Mouse (Mus musculus): ENCODE measurements around the gene Meltf.

Gene Meltf

DNA sequence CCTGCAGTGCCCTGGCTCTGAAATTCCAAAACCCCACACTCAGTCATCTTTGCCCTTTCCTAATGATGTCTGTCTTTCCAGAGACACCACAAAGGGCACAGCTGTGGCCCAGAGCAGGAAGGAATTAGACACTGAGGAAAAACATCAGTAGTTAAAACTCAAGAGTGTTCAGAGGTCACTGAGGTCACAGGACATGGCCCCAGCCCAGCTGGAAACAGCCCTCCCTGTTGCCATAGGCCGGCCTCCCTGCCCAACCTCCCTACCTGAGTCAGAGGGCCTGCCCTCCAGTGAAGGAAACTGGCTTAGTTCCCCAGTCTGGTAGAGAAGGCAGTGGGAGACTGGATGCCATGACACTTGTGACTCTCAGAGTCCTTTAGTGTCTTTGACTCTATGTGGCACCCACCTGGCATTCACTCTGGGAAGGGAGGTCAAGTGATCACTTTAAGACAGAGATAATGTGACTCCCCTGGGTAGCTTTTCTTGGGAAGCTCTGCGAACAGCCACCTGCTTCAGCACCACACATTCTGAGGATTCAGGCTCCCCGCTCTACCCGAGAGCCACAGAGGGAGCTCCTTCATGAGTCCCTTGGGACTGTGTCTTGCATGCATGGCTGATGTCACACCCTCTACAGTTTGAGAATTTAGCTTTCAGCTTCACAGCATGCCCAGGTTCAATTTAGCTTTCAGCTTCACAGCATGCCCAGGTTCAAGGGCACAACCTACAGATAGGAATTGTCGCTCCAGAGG is 15.0 kb downstream of the Meltf start:
- DNase-seq (ENCODE audit: low spot score): no peak

DNA sequence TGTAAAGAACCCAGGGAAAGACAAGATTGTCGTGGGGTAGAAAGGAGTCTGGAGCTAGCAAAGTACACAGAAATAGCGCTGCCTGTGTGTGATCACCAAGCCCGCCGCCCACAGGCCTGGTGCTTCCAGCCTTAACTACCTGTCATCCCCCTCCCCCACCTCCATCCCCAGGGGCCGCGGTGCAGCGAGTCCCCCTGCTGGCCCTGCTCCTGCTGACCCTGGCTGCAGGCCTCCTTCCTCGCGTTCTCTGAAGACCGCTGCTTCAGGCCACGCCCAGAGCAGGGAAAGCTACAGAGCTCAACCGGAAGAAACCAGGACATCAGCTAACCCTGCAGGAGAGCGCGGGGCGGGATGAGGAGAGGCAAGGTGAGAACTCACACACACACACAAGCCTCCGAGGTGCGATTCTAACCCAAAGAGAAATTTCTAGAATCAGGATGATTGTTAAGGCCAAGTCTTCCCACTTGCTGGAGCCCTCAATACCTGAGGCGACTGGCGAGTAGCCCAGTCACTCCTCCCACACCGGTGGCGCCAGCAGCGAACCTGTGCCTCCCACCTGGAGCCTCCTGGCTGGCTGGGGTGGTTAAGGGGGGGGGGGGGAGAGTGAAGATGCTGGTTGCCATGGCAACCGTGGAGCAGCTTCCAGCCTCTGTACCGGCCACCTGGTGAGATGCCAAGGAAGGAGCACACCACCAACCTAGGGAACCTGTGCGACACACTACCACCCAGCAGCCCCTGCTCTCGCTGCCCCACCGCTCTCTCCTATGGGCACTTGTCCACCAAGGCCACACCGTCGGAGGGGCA is 18.6 kb downstream of the Meltf start:
- DNase-seq (ENCODE audit: low spot score): peak; percentile 31

DNA sequence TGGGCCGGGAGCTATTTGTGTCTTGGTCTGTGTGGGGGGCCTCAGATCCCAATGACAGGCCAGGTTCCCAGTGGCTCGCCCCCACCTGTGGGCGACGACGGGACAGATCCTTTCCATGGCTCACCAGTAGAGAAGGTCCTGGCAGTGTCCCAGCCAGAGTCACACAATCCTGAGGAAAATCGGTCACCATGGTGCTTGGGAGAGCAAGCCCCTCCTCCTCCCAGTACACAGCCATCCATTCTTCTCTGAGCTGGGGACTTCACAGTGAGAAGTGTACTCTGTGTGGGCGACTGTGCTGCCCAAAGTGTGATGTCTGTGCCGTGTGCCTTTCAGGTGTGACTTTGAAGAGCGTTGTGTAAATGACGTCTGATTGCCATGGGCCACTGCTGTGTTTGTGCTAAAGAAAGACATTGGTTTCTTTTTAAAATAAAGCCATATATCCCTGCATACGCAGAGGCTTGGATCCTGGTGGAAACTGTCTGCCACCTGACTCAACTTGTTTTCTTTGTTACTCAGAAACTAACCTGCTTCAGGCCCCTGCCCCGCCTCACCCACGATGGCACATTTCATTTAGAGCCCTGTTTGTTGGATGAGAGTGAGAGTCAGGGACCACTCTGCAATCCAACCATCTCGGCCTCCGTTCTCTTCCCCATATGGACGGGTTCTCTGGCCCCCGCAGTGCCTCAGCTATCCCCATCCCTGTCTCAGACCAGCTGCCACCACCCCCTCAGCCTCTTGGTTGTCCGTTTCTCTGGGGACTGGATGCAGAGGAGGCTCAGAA is 20.1 kb downstream of the Meltf start:
- DNase-seq (ENCODE audit: low spot score): no peak

DNA sequence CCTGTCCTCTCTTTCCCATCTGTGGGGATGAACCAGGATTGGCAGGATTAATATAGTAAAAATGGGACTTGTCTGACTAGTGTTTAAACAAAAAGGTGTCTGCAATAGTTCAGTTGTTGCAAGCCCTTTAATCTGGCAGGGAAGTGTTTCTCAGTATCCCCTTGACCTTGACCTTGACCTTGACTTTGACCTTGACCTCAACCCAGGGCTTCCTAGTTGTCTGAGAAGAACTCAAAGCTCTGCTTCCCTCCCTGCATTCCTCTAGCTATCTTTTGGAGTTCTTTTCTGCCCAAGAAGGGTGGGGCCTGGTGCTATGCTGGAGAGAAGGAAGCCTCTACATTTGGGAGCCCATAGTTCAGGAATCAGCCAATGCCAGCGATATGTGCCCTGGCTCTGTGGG is 23.3 kb downstream of the Meltf start:
- no peak for DNase-seq (ENCODE audit: low spot score)

DNA sequence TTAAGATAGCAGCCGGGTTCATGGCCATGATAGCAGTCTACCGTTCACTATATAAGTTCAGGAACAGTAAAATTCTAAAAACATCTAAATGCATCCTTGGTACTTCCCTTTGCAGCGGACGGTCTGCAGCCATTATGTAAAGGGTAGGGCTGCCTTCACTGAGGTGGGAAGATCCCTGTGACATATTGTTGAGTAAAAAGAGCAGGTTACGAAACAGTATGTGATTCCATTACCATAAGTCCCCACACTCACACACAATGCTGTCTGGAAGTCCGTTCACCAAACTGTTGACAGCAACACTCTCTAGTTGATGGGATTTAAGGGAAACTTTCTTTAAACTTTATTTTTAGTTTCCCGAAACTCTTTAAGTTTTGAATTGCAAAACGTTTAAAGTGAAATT is 24.6 kb downstream of the Meltf start:
- no peak for DNase-seq (ENCODE audit: low spot score)

DNA sequence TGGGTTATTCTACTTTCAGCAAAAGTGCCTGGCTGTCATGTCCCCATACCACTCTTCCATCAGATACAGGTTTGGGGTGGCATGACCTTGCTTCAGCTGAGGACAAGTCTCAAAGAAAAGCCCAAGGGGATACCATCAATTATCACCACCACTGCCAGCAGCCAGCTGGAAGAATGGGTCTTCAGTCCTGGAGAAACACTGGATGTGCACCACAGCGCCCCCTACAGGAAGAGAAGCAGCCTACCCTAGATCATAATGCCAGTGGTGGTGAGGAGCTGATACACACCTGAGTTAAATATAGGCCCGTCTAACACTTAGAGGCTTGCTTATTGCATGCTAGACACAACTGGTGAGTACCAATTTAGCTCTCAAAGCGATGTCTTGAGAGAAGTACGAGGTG is 26.7 kb downstream of the Meltf start:
- no peak for DNase-seq (ENCODE audit: low spot score)

DNA sequence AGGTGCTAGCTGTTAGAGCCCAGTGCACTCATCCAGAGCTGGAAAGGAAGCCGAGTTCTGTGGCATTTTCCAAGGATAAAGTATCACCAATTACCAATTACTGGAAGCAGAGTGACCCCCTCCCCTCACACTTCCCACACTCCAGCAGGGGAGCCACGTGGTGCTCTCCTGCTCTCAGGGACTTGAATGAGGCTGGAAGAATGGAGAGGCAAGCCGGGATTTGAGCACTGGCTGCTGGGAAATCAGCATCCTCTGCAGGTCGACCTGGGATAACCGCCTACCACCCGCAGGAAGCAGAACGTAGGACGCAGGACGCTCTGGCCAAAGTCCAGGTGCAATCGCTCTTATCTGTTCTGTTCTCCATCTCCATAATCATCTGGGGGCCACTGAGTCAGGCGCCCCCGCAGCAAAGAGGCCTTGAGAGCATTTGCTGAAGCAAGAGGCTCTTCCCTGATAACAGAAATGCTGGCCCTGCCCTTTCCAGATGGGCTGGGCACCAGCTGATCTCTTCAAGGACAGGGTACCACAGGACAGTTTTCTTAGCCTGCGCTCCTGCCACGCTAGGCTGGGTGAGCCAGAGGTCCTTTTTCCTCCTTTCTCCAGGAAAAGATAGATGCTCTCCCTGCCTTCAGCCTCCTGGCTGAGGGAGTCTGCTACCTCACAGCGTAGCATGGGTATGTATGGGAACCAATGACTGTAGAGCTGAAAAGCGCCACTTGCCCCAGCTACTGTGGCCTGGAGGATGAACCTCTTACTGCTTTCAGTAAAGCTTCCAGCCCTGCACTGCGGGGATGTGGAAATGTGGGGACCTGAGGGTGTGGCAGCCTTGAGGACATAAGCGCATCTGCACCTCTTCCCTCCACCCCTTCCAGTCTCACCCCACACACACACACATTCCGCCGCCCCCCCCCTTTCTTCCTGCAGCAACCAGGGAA is 27.5 kb downstream of the Meltf start:
- no peak for DNase-seq (ENCODE audit: low spot score)

DNA sequence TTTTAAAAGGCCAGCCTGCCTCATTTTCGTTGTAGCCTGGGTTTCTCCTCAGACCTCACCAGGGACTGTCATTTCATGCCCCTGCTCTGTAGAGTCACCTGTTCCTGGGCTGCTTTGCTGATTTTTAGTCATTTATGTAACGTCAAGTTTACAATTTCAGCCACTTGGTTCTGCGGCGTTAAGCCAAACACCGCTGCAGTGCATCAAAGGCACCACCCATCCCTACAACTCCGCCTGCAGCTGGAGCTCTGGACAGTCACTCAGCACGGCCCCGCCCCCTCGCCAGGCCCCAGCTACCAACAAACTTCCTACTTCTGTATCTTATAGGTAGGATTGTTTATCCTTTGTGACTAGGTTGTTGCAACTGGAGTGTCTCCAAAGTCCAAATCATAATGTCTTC is 28.3 kb downstream of the Meltf start:
- DNase-seq (ENCODE audit: low spot score): no peak

DNA sequence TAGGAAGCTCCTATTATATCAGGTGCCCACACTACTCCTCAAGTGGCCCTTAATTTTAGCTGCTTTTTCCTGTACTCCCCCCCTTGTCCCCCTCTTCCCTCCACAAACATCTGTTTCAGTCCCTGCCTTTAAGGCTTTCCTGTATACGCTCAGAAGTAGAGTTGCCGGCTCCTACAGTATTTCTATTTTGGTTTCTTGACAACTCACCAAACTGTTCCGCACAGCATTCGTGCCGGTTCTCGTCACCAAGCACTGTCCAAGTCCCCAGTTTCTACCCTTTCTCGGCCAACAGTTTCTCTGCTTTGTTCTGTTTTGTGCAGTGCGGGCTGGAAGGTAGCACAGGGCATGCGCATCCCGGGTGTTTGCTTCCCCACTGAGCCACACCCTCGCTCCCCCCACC is 30.3 kb downstream of the Meltf start:
- no peak for DNase-seq (ENCODE audit: low spot score)

DNA sequence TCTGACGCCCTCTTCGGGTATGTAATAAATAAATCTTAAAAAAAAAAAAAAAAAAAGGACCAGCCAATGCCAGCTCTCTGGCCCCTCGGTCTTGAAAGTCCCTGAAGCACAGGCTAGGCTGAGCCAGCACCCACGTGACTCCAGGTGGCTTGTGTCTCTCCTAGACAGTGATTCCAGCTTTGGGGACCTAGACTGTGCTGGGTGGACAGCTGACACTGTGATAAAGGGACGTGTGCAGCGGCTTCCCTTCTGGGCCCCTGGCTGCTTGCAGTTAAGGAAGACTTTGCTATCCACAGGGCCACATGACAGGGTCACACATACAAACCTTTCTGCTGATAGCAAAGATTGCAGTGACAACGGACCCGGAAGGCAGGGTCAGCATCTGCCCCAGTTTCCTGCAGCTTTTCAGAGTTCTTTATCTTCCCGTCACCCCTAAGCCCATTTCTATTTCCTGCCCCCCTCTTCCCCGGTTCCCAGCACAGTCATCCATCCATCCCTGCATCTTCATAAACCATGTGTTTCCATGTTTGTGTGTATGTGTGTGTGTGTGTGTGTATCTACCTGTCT is 31.8 kb downstream of the Meltf start:
- no peak for DNase-seq (ENCODE audit: low spot score)

DNA sequence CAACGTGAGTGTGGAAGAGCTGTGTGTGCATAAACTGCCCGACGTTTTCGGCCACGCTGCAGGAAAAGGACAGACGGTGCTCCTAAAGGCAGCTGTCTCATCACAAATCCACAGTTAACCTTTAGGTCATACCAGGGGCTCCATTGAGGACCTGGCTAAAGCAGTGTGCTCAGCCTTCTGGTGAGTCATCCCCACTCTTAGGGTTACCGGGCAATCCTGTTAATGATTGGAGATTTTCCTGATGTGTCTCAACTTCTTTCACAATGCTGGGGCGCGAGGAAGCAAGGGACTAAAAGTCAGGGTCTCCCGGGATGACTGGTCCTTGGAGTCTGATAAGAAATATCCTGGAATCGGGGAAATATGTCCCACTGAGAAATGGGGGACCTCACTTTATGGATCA is 39.2 kb downstream of the Meltf start:
- no peak for DNase-seq (ENCODE audit: low spot score)

DNA sequence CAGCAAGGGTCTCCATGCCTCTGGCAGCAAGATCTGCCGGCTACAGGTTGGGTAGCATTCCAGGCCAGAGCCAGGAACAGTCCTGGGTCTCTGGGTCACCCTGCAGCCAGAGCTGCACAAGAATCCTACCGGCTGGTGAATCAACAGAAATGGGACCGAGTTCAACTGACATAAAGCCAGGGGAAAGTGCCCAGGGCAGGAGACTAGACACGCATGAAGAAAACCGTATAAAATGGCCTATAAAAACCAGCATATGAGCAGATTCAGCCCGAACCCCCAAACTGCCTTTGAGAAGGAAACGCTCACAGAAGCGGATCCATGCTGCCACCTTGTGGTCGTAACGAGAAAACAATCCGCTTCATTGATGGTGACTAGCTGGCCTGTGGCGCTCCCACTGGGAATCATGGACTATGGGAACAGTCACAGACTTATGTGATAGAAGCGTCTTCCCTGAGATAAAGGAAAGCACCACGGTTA is 39.7 kb downstream of the Meltf start:
- peak; percentile 67 for DNase-seq (ENCODE audit: low spot score)

DNA sequence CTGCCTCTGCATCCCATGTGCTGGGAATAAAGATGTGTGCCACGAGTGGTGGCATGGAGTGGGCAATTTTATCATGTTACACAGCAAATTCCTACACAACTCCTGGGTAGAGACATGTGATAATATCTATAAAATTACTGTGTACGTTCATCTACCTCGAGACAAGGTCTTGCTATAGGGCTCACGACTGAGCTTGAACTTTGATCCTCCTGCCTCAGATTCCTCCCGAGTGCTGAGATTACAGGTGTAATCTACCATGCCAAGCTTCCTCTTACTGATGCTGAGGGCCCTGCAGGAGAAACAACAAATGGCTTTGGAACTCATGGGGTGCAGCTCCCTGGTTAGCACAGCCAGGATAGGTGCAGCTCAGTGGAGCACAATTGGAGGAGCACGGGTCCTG is 45.8 kb downstream of the Meltf start:
- DNase-seq (ENCODE audit: low spot score): no peak

DNA sequence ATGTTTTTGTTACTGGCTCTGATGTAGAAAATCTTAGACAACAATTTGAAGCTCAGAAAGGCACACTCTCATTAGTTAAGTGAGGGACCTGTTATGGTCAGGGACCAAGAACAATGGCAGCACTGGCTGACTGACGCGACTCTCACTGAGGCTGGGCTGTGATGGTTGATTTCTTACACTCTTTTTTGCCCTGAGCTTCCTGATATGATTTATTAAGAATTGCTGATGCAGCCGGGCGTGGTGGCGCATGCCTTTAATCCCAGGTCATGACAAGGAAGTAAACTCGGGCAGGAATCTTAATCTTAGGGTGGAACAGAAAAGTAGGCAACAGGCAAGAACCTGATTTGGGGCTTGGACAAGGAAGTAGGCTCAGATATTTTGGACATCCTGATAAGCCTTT is 47.5 kb downstream of the Meltf start:
- DNase-seq (ENCODE audit: low spot score): no peak

DNA sequence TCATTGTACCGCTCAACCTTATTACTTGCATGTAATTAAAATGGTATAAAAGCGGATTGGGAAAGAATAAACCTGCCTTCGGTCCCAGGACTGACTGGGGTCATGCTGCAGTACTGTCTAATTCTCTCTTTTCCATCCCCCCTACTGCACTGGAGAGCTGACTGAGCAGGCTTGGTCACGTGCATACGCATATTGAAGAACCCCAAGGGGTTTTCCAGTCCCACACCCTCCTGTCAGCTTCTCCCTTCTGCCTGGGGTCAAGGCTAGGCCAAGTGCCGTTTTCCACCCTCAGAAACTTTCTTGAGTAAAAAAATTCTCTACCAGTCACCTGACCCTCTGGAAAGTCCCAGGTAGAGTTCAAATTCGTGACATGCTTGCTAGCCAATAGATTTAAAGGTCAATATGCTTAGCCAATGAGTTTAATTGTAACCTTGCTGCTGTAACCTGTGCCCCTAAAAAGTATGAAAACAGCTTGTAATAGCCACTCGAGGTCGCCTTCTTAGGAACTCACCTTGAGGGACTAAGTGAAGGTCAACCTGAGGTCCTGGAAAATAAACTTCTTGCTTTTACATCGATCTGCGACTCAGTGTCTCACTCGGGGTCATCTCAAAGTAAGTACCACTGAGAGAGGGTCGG is 48.1 kb downstream of the Meltf start:
- no peak for DNase-seq (ENCODE audit: low spot score)

DNA sequence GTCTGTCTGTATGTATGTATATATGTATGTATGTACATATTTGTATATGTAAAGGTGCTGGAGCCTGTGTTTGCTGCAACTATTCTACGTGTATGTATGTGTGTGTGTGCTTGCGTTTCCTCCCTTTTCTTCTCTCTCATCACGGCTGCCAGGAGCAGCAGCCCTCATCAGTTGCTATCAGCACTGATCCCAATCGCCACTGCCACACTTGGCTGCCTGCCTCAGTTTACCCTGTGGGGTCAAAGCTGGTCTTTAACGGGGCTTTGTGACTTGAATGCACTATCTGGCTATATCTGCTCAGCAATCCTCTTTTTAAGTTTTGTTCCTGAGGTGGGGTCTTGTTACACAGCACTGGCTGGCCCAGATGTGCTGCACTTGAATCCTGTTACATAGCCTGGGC is 48.8 kb downstream of the Meltf start:
- DNase-seq (ENCODE audit: low spot score): no peak

DNA sequence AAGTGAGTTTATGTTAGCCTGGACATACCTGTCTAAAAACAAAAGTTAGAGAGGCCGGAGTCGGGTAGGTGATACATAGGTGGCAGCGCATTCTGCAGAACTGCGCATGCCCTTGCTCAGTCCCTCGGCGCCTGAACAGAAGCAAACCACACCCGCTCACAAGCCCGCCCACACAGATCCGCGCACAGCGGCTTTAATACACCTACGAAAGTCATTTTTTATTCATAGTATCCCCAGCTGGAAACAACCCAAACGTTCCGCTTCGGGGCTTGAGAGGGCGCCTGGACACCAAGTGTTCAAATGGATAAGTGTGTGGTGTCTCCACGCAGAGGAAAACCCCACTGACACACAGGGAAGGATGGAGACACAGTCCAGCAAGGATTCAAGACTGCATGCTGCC is 52.7 kb downstream of the Meltf start:
- DNase-seq (ENCODE audit: low spot score): no peak

DNA sequence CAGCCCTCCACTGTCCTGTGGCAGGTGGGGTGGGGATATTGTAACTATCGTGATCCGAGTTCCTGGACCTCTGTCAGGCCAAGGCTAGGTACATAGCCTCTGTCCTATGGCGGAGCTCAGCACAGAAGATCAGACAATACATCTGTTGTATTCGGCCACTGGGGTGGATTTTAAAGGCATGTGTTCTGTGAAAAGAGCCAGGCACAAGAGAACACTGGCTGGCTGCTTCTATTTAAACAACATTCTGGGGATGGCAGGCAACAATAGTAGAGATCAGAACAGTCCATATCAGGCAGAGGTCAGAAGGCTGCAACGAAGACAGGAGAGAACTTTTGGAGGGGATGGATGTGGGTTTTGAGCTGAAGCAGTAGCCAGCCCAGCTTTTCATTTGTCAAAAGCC is 53.6 kb downstream of the Meltf start:
- no peak for DNase-seq (ENCODE audit: low spot score)

DNA sequence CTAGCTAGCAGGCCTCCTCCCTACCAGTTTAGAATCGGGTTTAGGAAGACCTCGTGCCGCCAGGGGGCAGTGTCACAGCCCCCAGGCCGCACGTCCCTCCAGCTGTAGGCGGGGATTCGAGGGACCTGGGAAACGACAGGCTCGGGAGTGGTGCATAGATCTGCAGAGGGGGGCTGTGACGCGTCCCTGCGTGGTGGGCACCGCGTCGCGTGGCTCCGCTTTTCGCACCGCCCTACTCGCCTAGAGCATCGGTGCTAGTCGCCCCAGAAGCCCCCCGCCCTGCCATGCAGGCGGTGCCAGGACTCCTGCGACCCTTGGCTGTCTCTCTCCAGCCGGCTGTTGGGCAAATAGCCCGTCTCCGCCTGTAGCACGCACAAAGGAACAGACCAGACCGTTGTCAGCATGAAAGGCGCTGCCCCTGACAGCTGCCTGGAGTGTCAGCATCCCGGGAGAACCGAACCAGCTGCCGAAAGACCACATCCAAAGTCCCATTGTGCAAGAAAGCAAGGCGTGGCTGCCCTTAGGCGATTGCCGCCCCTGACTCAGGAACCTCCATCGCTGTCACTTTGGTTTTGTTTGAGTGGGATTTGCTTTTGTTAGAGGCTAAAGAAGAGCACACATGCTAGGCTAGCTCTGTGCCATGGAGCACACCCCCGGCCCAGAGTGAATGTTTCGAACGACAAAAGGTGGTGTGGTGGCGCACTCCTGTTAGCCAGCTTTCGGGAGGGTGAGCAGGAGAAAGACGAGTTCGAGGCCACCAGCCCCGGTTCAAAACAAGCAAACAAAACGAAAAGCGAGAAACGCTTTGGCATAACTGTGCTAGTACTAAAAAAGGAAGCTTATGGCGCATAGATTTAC is 54.5 kb downstream of the Meltf start:
- DNase-seq (ENCODE audit: low spot score): peak; percentile 73
